Mouse (Mus musculus): ENCODE measurements around the gene Arid5b.

The Arid5b gene

DNA sequence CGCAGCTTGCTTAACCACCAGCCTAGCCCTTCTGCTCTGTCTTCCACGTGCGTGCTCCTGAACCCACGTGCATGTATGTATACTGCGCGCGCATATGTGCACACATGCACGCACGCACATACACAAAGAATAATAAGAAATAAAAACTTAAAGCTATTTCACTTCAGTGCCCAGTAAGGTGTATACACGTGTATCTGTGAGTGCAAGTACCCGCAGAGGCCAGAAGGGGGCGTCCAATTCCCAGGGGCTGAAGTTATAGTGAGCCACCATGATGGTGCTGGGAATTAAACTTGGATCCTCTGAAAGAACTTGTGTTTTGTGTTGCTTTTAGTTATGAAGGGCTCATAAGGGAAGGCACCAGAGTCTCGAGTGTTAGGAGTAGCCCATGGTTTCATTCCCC lies 227.7 kb downstream of the Arid5b start:
- DNase-seq (ENCODE audit: low spot score) = no peak

DNA sequence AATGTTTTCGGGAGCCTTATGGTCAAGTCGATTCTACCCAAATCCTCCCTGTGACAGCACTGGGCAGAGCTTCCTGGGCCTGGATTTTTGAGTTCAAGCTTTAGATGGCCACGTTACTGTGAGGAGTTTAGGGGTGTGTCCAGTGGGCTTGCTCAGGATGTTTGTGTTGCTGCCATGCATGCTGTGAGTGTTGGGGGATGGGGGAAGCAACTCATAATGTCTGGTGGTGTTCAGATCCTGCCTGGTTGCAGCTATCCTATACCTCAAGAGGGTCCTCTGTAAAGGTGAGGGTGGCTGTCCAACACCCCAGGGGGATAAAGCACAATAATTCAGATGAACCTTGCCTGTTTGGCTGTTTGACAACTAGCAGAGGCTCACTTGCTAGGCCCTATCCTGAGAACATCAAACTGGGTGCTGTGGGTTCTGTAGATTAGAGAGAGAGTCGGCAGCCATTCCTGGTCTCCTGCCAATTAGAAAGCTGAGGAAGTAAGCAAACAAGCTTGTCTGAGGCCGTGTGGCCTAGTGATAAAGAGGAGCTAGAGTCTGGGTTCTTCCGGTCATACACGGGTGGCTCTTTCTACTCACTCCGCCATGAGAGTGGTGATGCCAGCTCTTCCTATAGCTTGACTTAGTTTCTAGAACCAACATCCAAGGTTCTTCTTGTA lies 229.8 kb downstream of the Arid5b start:
- no peak for DNase-seq (ENCODE audit: low spot score)

DNA sequence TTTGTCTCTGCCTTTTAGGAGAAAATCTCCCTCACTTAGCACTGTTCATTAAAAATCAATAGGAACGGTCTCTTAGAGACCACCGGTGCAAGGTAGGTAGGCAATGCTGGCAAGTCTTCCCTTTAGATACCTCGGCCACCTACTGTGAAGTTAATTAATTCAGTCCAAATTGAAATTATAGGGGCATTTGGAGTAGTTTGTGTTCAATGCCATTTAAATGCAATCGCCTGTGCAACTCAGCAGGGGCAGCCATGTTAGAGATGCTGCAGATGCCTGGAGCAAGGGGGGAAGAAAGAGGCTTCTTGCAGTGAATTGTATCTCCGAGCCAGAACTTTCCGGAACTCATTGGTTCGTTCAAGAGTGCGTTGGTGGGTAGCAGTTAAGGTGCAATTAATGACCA lies 233.7 kb downstream of the Arid5b start:
- DNase-seq (ENCODE audit: low spot score) = no peak

DNA sequence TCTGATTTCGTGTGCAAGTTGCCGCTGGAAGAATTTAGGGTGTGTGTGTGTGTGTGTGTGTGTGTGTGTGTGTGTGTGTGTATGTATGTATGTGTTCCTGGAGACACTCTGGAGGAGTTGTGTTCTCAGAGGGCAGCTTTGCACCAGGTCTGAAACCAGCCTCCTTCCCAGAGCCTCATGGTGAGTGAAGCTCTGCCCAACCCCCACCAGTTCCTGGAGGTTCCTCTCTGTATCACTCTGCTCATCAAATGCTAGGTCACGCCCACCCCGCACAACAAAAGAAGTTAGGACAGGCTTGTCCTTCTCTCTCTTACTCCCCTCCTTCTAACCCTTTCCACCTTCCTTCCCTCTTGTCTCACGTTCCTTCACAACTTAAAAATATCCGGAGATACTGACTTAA lies 234.6 kb downstream of the Arid5b start:
- no peak for DNase-seq (ENCODE audit: low spot score)

Measured in left cerebral cortex, adult 11 months (tissue).